Mouse (Mus musculus): Measurements from ENCODE around the gene Fam20b. TPM values are rescaled to one million over a fixed set of nuclear protein-coding genes. Genes with fewer than 3 reads are reported as not detected.

Fam20b gene
- polyA plus RNA-seq, 1 experiment from 2014 or later = 21.8 TPM

DNA sequence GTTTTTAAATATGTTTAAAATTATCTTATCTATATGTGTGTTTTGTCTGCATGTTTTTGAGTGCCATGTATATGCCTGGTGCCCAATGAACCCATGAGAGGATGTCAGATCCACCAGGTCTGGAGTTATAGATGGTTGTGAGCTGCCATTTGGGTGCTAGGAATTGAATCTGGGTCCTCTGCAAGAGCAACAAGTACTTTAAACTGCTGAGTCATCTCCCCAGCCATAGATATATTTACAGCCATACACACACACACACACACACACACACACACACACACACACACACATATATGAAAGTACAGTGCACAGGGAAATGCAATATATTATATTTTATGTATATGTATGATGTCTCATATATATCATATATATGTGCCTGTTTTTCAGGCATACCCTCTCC lies 30.2 kb upstream of the Fam20b start:
- no peaks in the 10 kb centered on the region for H3K27me3 ChIP-seq (ENCODE audit: insufficient read depth, poor library complexity, severe bottlenecking)
- peaks cover 39% of the 10 kb centered on the region for H3K4me1 ChIP-seq
- H3K4me3 ChIP-seq = no peak overlapping the region
- no peaks in the 10 kb centered on the region for H3K9me3 ChIP-seq
- DNase-seq (ENCODE audit: low spot score) = no peak
- no peak overlapping the region for H3K27ac ChIP-seq
- no peaks in the 10 kb centered on the region for H3K36me3 ChIP-seq

DNA sequence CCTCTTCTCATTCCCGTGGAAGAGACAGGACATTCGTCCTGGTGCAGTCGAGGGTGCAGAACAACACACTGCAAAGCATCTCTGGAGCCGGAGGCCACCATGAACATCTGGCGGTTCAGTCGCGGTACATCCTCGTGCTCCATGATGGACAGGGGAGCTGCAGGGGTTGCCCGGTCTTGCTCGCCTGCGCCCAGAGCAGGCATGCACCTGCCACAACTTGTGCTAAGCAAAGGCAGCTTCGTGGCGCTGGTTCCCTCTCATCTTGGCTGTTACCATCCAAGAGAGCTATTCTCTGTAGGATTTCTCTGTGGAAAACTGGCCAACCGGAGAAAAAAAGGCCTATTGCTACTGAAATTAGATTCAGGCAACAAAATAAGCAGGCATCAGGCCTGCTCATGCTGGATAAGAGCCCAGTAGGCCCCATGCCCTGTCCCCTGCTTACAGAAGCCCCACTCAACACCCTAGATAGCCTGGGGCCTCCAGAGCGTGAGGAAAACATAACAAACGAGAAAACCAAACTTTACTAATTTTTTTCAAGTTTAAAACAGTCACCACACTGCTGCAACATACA lies 29.6 kb upstream of the Fam20b start:
- Histone ChIP-seq H3K27ac (peak overlapping the region; percentile 70; the same call in 1 of the 2 replicates), H3K9me3 (no peaks in the 10 kb centered on the region), H3K36me3 (no peaks in the 10 kb centered on the region), H3K4me3 (no peak overlapping the region), H3K27me3 (ENCODE audit: insufficient read depth, poor library complexity, severe bottlenecking) (no peaks in the 10 kb centered on the region), H3K4me1 (peaks cover 39% of the 10 kb centered on the region)
- WGBS = 79% methylated on average over 16 of the region's 16 CpGs
- no peak for DNase-seq (ENCODE audit: low spot score)

DNA sequence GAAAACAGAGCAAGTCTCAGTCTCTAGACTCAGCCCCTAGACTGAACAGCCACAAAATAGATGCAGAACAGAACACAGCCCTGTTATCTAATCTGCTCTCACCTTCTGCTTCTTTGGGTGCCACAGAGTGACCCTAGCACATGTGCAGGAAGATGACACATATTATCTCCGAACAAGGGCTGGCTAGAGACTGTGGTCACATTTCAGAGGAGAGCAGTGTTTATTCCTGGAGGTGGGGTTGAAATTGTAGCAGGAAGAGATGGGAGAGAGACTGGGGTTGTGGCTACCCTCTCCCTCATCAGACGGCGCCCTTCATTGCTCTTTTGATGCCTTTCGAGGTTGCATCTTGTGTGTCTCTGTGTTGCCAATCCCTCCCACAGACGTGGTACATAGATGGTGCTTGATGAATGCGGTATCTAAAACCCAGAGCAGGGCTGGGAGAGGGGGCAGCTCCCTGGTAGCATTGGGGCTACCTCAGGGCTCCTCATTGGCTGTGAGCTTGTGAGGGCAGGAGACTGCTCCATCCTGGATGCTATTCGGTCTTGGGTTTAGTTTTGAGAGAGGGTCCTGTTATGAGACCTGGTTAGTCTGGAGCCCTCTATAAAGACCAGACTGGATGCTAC lies 26.4 kb upstream of the Fam20b start:
- Histone ChIP-seq H3K9me3 (no peaks in the 10 kb centered on the region), H3K27me3 (ENCODE audit: insufficient read depth, poor library complexity, severe bottlenecking) (no peaks in the 10 kb centered on the region), H3K4me3 (no peak overlapping the region), H3K36me3 (no peaks in the 10 kb centered on the region), H3K27ac (peak overlapping the region; percentile 83), H3K4me1 (peaks cover 29% of the 10 kb centered on the region)
- 45% methylated on average over 7 of the region's 7 CpGs for WGBS
- peak; percentile 88 for DNase-seq (ENCODE audit: low spot score)

DNA sequence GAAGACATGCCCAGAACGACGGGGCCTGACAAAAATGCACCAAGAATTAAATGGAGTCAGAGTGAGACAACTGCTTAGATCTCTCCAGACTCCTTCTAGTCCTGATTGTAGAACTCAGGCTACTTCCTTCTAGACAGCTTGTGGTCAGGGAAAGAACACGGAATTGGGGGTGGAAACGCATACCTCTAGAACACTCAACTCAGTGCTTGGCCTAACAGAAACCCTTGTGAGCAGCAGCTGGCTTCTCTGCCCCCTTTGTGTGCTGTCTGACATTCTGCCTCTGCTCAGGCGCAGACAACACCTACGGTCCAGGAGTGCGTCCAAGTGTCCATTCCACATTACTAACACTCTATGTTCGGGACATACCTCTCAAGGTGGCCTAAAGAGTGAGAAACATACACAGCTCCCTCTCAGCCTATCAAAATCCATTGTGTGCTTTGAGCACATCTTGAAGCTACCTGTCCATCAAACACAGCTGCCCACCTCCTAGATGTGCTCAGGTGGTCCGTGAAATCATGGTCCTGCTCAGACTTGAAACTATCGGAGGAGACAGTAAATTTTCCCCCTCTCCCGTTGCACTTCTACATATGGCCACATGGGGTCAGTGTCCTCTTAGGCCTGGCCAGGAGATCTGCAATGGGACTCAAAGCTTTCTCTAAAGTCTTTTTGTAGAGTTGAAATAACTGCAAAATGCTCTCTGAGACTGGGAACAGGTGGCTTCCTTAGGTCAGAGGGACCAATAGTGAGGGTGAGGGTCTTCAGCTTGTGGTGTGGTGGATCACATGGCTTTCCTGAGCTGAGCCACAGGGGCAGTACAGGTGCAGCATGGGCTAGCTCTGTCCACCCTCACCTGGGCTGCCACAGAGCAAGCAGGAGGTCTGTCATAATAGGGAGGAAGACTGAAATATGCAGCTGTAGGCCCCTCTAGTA lies 22.9 kb upstream of the Fam20b start:
- Histone ChIP-seq H3K27ac (peak overlapping the region; percentile 62; the same call in 1 of the 2 replicates), H3K36me3 (no peaks in the 10 kb centered on the region), H3K4me3 (no peak overlapping the region), H3K27me3 (ENCODE audit: insufficient read depth, poor library complexity, severe bottlenecking) (no peaks in the 10 kb centered on the region), H3K4me1 (peaks cover 16% of the 10 kb centered on the region), H3K9me3 (no peaks in the 10 kb centered on the region)
- DNase-seq (ENCODE audit: low spot score) = no peak
- 61% methylated on average over 11 of the region's 11 CpGs for WGBS

DNA sequence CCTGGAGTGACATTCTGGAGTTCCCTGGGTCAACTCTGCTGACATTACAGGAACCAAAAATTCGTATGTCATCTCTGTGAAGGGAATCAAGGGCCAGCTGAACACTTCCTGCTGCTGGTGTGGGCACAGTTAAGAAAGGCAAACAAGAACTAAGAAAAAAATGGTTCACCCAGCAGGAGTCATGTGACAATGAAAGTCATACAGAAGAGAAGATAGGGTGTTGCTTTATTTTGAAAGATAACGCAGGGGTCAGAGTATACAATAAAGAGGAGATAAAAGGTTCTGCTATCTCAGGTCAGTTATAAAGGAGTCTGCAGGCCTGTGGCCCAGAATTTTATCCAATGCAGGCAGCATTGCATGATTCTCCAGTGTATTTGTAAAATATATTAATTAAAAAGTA lies 16.9 kb upstream of the Fam20b start:
- DNase-seq (ENCODE audit: low spot score) = no peak
- Histone ChIP-seq H3K36me3 (no peaks in the 10 kb centered on the region), H3K9me3 (no peaks in the 10 kb centered on the region), H3K27ac (no peak overlapping the region), H3K27me3 (ENCODE audit: insufficient read depth, poor library complexity, severe bottlenecking) (no peaks in the 10 kb centered on the region), H3K4me1 (0 out of 2 replicates have a peak, but pooled peaks cover 3% of the 10 kb centered on the region), H3K4me3 (no peak overlapping the region)
- WGBS = 58% methylated on average over 2 of the region's 2 CpGs

DNA sequence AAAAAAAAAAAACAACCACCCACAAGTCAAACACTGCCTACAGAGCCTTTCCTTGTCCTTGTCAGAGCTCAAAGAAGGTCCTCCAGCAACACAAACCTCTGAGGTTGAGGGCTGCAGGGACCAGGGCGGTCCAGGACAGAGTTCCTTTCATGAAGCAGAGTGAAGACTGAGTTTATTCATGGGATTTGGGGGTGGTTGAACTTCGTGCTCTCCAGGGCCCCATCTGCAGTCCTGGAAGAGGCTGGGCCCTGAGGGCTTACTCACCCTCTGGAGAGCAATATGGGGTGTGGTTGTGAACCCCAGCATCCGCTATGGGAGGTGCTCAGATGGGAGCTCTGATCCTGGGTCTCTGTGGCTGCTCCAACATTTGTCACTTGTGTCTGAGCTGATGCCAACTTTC lies 15.1 kb upstream of the Fam20b start:
- WGBS = 75% methylated on average over 3 of the region's 3 CpGs
- no peaks in the 10 kb centered on the region for H3K27me3 ChIP-seq (ENCODE audit: insufficient read depth, poor library complexity, severe bottlenecking)
- H3K9me3 ChIP-seq = no peaks in the 10 kb centered on the region
- no peaks in the 10 kb centered on the region for H3K36me3 ChIP-seq
- no peak for DNase-seq (ENCODE audit: low spot score)
- H3K4me1 ChIP-seq = 0 out of 2 replicates have a peak, but pooled peaks cover 3% of the 10 kb centered on the region
- H3K4me3 ChIP-seq = no peak overlapping the region
- H3K27ac ChIP-seq = no peak overlapping the region

DNA sequence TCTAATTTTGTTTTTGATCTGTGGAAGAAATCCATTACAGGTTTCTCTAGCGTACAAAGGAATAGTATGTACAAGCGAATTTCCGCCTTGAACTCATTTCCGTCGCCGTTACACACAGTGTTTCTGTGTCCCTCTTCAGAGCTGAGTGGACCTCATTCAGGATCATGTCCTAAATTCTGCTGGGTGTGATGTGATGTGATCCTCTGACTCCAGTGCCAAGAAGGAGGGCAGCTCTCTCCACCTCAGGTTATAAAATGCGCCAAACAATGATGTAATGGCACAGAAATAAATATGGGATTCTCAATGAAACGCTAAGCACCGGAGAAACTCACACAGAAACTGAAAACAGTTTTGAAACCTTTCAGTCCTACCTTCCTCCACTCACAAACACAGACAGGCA lies 14.7 kb upstream of the Fam20b start:
- Histone ChIP-seq H3K4me1 (0 out of 2 replicates have a peak, but pooled peaks cover 3% of the 10 kb centered on the region), H3K9me3 (no peaks in the 10 kb centered on the region), H3K36me3 (no peaks in the 10 kb centered on the region), H3K4me3 (no peak overlapping the region), H3K27me3 (ENCODE audit: insufficient read depth, poor library complexity, severe bottlenecking) (no peaks in the 10 kb centered on the region), H3K27ac (no peak overlapping the region)
- no peak for DNase-seq (ENCODE audit: low spot score)
- 90% methylated on average over 9 of the region's 9 CpGs for WGBS

DNA sequence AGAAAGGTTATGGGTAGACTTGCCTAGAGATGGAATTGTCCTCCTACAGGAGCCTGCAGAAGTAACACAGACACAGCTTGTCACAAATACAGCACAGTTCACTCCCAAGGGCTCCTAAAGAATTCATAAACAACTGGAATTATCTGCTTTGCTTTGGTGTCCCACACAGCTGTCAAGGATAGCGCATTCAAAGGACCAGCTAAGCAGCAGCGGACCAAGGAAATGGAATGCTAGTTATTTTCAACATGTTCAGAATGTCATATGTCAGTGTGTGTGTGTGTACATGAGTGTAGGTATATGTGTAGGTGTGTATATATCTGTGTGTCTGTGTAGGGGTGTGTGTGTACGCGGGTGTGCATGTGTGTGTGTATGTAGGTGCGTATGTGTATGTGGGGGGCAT lies 14.1 kb upstream of the Fam20b start:
- WGBS = 87% methylated on average over 5 of the region's 5 CpGs
- Histone ChIP-seq H3K4me3 (no peak overlapping the region), H3K27ac (no peak overlapping the region), H3K9me3 (no peaks in the 10 kb centered on the region), H3K27me3 (ENCODE audit: insufficient read depth, poor library complexity, severe bottlenecking) (no peaks in the 10 kb centered on the region), H3K36me3 (no peaks in the 10 kb centered on the region), H3K4me1 (0 out of 2 replicates have a peak, but pooled peaks cover 3% of the 10 kb centered on the region)
- no peak for DNase-seq (ENCODE audit: low spot score)

DNA sequence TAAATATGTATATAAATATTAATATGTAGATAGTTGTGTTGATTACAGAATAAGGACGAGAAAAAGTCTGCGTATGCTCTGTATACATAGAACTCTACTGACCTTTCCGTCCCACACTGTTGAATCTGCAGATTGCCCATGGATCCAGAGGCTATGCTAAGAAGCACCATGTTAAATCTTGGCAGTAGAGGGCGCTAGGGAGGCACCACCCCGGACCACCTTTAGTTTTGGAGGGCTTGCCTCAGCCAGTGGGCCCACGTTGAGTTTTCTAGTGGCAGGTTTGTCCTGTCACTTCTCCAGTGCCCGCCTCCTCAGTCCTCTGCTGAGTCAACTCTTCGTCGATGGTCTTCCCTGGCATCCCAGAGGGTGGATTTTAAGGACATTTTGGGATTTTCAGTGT lies 11.9 kb upstream of the Fam20b start:
- 65% methylated on average over 9 of the region's 9 CpGs for WGBS
- 0 out of 2 replicates have a peak, but pooled peaks cover 3% of the 10 kb centered on the region for H3K4me1 ChIP-seq
- DNase-seq (ENCODE audit: low spot score) = no peak

DNA sequence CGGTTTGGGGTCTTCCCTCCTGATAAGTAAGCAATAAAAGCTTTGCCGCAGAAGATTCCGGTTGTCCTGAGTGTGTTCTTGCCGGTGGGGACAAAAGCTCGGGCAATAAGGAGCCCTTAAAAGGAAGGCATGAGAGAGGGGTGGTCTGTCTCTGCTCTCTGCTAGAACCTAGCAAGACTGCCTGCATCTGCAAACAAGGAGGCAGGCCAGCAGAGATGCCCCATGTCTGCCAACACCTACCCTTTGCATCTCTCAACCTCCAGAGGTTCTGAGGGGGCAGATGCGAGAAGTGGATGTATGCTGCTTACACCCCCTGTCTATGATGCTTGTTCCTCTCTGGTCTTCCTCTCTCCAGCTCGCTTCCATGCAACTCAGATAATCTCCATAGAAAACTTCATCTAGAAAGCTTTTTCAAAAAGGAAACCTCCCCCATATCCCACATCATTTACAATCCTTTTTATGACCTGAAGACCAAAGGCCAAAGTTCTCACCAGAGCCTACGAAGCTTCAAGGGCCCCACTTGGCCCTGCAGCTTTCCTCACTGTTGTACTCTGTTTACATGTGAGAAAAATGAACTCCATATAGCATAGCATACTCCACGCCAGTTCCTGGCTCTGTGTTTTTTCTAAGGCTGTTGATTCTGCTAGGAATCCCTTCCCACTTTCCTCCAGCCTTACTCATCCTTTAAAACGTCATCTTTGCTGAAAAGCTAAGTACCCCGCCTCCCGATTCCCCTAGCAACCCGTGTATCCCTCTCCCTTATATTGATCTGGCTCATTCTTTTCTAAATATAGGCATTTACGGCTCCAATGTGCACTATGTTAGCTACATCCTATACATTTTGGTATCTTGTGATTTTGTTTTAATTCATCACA lies 8.6 kb upstream of the Fam20b start:
- Histone ChIP-seq H3K27ac (no peak overlapping the region), H3K4me1 (no peaks in the 10 kb centered on the region), H3K27me3 (ENCODE audit: insufficient read depth, poor library complexity, severe bottlenecking) (0 out of 2 replicates have a peak, but pooled peaks cover 3% of the 10 kb centered on the region), H3K36me3 (no peaks in the 10 kb centered on the region), H3K9me3 (no peaks in the 10 kb centered on the region), H3K4me3 (no peak overlapping the region)
- WGBS = 77% methylated on average over 14 of the region's 14 CpGs
- DNase-seq (ENCODE audit: low spot score) = no peak

More for the DNA sequence above, 11.9 kb upstream of the Fam20b start:
- Histone ChIP-seq H3K4me3 (no peak overlapping the region), H3K27ac (no peak overlapping the region), H3K27me3 (ENCODE audit: insufficient read depth, poor library complexity, severe bottlenecking) (no peaks in the 10 kb centered on the region), H3K9me3 (no peaks in the 10 kb centered on the region), H3K36me3 (no peaks in the 10 kb centered on the region)

DNA sequence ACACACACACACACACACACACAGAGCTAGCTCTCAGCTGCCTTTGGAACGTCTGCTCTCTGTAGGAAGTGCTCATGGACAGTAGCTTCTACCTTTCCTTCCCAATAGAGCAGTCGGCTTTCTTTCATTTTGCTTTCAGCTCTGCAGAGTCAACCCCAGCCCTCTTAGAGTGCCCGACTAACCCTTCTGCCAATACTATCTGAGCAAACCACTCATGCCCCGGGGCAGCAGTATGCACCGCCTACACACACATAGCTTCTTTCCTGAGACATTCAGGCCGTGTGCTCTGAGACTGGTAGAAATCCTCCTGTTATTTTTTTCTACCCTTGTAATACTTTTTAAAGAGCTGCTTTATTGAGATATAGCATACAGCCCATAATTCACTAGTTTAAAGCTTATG lies 3.2 kb upstream of the Fam20b start:
- Histone ChIP-seq H3K36me3 (no peaks in the 10 kb centered on the region), H3K27me3 (ENCODE audit: insufficient read depth, poor library complexity, severe bottlenecking) (peaks cover 18% of the 10 kb centered on the region; the same call in 1 of the 2 replicates), H3K9me3 (no peaks in the 10 kb centered on the region), H3K4me3 (no peak overlapping the region), H3K4me1 (peaks cover 5% of the 10 kb centered on the region; the same call in 1 of the 2 replicates), H3K27ac (no peak overlapping the region)
- 57% methylated on average over 6 of the region's 6 CpGs for WGBS
- DNase-seq (ENCODE audit: low spot score) = no peak

DNA sequence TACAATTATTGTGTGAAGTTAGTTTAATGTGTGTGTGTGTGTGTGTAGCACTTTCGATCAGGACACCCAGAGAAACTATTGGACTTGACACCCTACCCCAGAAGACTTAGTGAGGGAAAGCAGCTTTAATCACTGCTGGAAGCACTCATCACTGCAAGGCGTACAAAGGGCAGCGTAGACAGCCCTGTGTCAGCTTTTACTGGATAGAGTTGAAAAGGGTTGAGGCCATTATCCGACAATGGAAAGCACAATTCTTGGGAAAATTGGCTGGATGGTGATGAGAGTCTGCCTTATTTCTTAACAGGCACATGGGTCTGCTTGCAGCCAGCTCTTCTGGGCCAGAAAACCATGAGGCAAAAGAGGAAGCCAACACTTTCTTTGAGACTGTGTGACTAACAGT lies 1.2 kb upstream of the Fam20b start:
- Histone ChIP-seq H3K4me1 (peaks cover 5% of the 10 kb centered on the region; the same call in 1 of the 2 replicates), H3K27ac (no peak overlapping the region), H3K9me3 (no peaks in the 10 kb centered on the region), H3K27me3 (ENCODE audit: insufficient read depth, poor library complexity, severe bottlenecking) (peaks cover 18% of the 10 kb centered on the region; the same call in 1 of the 2 replicates), H3K4me3 (no peak overlapping the region), H3K36me3 (peaks cover 5% of the 10 kb centered on the region; the same call in 1 of the 2 replicates)
- DNase-seq (ENCODE audit: low spot score) = no peak
- 52% methylated on average over 4 of the region's 4 CpGs for WGBS

Data from heart, embryonic 10.5 days (tissue).